Mouse (Mus musculus): Measurements from ENCODE around the gene Zdhhc9.

- TF ChIP-seq CTCF (IDR thresholded peaks at IDR 0.05) = no peak
- no peak for TF ChIP-seq EP300 (IDR thresholded peaks at IDR 0.05)
Observed at GRCm38 (mm10) chrX:48222706-48223105, 14.0 kb upstream of the Zdhhc9 start.

Data from lung, postnatal 0 days (tissue).